Comparison of ENCODE assay signal across 13 mouse cellular contexts in the genomic region with DNA sequence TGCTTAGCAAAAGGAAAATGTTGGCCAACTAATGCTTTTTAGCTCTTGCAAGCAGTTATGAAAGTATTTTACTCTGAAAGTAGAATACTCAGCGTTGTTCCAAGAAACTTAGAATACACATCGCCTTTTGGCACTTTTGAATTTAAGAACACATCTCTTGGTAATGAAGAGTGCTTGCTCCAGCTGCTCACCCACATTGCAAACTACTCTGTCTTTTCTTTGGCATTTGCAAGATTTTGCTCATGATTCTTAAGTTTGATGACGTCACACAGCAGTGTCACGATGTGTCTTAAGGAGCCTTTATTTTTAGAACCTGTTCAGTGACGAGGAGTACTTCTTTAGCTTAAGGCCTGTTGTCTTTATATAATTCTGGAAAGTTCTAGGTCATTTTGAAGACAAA.
"Had no signal": no experiment of that assay in that cellular context is flagged by ENCODE, and none has a peak within 500 bp of the region (broad histone marks: within the 10 kb centered on the region; RNA-seq: fewer than 3 reads in every experiment).

No protein-coding gene starts in this region.

- H3K4me3 ChIP-seq: kidney, embryonic 15.5 days; liver, embryonic 13.5 days had no signal

- H3K27ac ChIP-seq: kidney, embryonic 15.5 days; liver, embryonic 13.5 days had no signal

- DNase-seq: kidney, adult 2 months; kidney, postnatal 10 days; kidney, postnatal 36 days; layer of hippocampus, postnatal 36 days; liver, embryonic 13.5 days; lung, adult 2 months; lung, postnatal 14 days; lung, postnatal 4 days; midbrain, embryonic 14.5 days; thymus, adult 2 months; thymus, postnatal 14 days; thymus, postnatal 4 days had no signal
